Mouse (Mus musculus) gastrocnemius, adult 2 months (tissue): ENCODE data around the gene Rflna. TPM values are rescaled to one million over a fixed set of nuclear protein-coding genes. Genes with fewer than 3 reads are reported as not detected.

Experiments
- DNase-seq: peaks from one replicate; pipeline ENCODE4 v3.0.0; 2022
- H3K27ac ChIP-seq: fragments of 200-600 bp; 2 replicates; pipeline ENCODE4 v1.8.1; 2022; ENCODE audit warnings: mild to moderate bottlenecking
- H3K4me3 ChIP-seq: fragments of 200-600 bp; 2 replicates; pipeline ENCODE4 v1.8.1; 2022; ENCODE audit warnings: mild to moderate bottlenecking, moderate library complexity
- CTCF ChIP-seq: fragments of 200-600 bp; IDR thresholded peaks from 2 replicates; pipeline ENCODE4 v1.8.1; 2022; ENCODE audit warnings: antibody characterized with exemption, mild to moderate bottlenecking, moderate library complexity
- intact Hi-C: fragments of 180-260 bp; cut with DNase I; formaldehyde crosslinking; loops from one replicate; pipeline ENCODE4 v1.15.1; 2025
- total RNA-seq, 2 experiments: library from RNA; stranded (reverse); gene quantifications; 2 replicates each; pipeline ENCODE4 v1.2.3; 2021

Rflna gene
- total RNA-seq, 2 experiments from 2014 or later = not detected

DNA sequence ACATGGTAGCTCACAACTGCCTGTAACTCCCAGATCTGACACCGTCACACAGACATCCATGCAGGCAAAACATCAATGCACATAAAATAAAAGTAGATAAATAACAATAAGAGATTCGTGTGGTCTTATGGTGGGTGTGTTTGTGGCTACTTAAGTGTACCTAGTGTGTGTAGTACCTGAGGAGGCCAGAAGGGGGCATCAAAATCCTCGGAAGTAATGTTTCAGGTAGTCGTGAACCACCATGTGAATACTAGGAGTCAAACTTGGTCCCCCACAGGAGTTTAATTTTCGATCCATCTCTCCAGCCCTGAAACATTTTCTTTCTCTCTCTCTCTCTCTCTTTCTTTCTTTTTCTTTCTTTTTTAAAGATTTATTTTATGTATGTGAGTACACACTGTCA is 16.8 kb upstream of the Rflna start:
- TF ChIP-seq CTCF = peak; percentile 23; the same call in 1 of the 2 replicates
- Histone ChIP-seq H3K4me3 (no peak overlapping the region), H3K27ac (no peak overlapping the region)
- intact Hi-C loops = no loop called here
- no peak for DNase-seq

DNA sequence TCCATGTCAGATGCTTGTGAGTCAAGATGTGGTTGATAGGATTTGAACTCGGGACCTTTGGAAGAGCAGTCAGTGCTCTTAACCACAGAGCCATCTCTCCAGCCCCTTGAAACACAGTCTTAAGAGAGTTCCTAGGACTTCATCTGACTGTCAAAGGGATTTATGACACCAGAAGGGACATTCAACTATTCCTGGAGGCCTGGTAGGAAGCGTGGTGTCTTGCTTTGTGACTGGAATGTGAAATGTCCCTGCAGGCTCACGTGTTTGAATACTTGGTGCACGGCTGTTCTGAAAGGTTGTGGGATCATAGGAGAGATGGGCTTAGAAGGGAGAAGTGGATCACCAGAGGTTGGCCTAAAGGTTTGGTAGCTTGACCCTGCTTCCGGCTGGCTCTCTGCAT is 16.4 kb upstream of the Rflna start:
- intact Hi-C loops = no loop called here

DNA sequence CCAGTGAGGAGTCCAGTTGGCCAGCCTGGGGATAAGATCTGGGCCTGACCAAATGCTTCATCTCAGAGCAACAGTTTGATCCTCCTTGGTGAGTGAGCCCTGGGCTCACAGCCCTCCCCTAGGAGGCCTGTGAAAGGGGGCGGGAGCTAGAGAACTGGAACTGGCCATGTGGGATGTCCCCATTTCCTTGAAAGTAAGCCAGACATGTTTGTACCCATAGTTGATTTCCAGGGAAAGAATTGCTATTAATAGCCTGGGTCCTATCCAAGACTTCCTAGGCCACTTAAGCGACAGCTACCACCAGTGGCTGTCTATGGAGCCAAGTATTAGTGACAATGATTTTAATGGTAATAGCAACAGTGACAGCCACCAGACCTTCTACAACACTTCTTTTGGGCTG is 13.3 kb upstream of the Rflna start:
- TF ChIP-seq CTCF = no peak
- DNase-seq = no peak
- H3K27ac ChIP-seq = no peak overlapping the region
- no peak overlapping the region for H3K4me3 ChIP-seq
- intact Hi-C loops = no loop called here

More for the DNA sequence above, 16.4 kb upstream of the Rflna start:
- H3K4me3 ChIP-seq = no peak overlapping the region
- no peak overlapping the region for H3K27ac ChIP-seq
- no peak for DNase-seq
- no peak for TF ChIP-seq CTCF

DNA sequence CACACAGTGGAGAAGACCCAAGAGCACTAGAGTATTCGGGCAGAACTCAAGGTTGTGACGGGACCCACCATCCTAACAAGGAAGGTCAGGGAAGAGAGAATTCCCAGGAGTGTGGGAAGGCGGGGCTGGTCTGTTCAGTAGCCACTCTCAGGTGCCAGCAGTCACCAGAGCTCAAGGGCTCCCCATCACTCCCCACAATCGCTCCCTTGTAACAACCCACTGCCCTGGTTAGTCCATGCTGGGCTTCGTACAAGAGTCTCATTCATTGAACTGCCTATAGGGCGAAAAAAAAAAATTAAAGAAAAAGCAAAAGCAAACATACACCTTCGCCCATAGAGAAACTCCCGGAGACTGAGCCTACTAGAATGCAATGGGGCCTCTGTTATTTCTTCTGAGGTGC is 10.7 kb upstream of the Rflna start:
- no peak for DNase-seq
- Histone ChIP-seq H3K27ac (peak overlapping the region; percentile 58), H3K4me3 (no peak overlapping the region)
- intact Hi-C loops = no loop called here
- TF ChIP-seq CTCF = no peak

DNA sequence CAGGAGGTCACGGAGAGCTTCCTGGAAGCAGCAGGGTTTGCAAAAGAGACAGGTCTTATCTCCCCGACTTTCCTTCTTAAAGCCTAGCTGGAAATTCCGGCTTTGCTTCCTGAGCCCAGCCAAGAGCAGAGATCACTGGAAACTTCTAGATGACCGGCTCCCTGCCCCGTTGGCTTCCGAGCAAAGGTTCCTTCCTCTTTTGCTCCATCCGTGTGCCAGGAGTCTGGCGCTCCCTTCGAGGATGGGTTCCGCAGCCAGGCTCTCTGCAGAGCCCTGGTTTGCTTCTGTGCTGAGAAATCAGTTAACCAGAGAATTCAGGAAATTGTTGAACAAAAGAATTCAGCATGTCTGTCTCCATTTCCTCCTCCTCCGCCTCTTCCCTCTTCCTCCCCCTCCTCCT is 10.1 kb upstream of the Rflna start:
- DNase-seq = peak; percentile 63
- TF ChIP-seq CTCF = no peak
- intact Hi-C loops = no loop called here
- peak overlapping the region; percentile 58 for H3K27ac ChIP-seq
- H3K4me3 ChIP-seq = no peak overlapping the region

DNA sequence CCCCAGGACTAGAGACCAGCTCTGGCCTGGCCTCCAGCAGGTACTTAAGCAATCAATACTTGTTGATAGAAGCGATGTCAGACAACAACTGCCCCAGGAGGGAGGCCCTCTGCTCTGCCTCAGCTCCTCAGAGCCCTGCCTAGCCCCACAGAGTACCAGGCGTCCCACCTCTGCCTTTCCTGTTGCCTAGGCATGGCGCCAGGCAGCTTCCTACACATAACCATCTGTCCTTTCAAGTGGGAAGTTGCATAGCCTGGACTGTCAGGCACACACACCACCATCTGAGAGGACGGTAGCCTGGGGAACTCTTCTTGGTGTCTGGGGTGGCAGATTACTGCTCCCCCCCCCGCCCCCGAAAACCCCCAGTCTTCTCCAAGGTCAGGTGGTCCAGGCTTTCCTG is 6.2 kb upstream of the Rflna start:
- H3K4me3 ChIP-seq = no peak overlapping the region
- no peak for DNase-seq
- no peak overlapping the region; the same call in 1 of the 2 replicates for H3K27ac ChIP-seq
- intact Hi-C loops = no loop called here
- no peak for TF ChIP-seq CTCF

DNA sequence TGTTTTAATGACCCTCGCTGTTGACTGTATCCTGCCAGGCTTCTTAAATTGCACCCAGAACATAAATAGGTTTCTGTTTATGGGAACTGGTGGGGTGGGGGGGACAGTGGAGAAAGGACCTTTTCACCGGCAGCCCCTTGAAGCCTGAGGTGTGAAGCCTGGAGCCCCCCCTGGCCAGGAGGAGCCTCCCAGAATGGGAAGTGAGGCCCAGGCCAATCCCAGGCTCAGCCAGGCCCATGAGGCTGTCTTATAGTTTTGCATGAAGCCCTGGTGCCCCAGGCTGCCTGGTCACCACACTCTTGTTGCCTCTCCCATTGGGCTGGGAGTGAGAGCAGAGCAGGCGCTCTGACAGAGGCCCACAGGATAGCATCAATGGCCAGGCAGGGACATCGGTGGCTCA is 5.1 kb upstream of the Rflna start:
- H3K27ac ChIP-seq = peak overlapping the region; percentile 65
- no peak overlapping the region for H3K4me3 ChIP-seq
- TF ChIP-seq CTCF = no peak
- DNase-seq = peak; percentile 56
- intact Hi-C loops = no loop called here

DNA sequence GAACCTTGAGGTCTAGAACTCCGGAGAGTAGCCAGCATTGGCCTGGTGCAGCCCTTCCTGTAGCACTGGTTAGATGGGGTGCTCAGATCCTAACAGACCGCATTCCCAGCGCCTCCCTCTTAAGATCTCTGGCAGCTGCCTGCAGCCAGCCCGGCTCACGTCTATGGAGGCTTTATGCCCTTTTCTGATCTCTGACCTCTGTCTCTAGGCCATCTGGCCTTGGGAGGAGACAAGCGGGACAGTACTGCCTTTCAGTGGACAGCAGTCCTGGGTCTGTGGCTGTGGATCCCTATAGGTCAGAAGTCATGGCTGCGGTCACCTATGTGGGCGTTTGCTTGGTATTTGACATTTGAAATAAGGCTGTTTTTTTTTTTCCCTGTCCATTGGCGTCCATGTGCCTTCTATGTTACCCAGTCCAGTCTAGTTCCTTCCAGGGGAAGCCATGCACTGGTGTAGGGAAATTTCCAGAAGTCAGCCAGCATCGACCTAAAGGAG is 2.2 kb upstream of the Rflna start:
- no peak for DNase-seq
- no peak for TF ChIP-seq CTCF
- H3K4me3 ChIP-seq = no peak overlapping the region
- intact Hi-C loops = no loop called here
- H3K27ac ChIP-seq = no peak overlapping the region

DNA sequence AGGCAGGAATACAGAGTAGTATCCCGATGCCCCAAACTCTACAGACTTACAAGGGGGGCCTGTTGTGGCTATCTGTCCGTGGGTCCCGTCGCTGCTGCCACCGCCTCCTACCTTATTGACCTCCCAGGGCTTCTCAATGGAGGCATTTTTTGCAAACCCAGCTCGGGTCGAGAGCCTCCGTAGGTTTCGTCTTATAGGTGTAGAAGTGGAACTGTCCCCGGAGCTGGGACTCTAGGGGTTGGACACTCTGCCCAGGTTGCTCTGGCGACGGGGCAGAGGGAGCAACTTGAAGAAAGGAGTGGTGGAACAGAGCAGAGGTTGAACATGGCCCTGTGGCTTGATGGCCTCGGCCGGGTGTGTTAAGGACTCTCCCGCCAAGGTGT is 843 bp downstream of the Rflna start:
- no peak for DNase-seq
- H3K27ac ChIP-seq = no peak overlapping the region
- peak overlapping the region; percentile 58 for H3K4me3 ChIP-seq
- intact Hi-C loops = no loop called here
- TF ChIP-seq CTCF = no peak

DNA sequence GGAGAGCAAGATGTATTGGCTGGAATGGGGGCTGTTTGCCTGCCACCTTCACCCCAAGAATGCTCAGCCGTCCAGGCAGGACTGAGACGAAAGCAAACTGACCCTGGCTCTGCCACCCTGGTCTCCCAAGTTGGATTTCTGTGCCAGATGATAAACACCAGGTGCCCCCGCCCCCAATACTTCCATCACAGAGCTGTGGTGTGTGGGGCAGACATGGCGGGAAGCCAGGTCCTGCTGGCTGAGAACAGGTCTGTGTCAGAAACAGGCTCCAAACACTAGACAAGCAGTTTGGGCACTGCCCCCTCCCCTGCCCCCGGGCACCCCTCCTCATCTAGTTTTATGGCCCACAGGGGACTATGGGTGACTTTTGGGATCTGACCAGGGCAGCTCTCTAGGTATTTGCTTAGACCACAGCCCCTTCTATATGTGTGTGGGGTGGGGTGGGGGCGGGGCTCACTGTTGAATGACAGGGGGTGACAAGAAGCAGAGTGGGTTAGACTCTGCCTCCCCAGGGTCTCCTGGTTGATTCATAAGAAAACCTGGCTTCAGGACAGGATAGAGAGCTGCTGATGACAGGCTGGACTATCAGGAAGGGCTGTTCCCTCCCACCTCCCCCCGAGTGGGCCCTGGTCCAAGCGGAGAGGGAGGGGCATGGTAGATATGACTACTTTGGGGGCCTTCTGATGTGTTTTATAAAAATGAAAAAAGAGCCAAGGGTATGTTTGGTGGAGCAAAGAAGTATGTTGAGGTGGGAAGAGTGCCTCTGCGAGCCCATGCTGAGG is 3.0 kb downstream of the Rflna start:
- no peak for DNase-seq
- no peak overlapping the region for H3K27ac ChIP-seq
- no peak for TF ChIP-seq CTCF
- no peak overlapping the region for H3K4me3 ChIP-seq
- intact Hi-C loops = no loop called here

DNA sequence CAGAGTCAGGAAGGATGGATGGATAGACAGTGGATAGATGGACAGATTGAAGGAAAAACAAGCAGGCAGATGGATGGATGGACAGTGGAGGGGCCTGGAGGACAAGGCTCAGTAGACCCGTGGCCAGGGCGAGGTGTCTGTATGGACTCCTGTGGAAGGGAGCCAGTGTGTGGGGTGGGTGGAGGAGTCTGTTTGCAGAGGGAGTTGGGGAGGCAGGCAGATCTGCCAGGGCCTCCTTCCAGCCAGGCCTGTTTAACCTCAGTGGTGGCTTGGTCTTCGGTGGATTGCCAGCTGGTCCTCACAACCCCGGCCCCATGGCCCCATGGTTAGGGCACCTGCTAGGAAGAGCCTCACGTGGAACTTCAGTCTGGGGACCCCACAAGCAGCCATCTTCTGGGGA is 3.9 kb downstream of the Rflna start:
- Histone ChIP-seq H3K27ac (no peak overlapping the region), H3K4me3 (no peak overlapping the region)
- no peak for TF ChIP-seq CTCF
- intact Hi-C loops = no loop called here
- DNase-seq = no peak

DNA sequence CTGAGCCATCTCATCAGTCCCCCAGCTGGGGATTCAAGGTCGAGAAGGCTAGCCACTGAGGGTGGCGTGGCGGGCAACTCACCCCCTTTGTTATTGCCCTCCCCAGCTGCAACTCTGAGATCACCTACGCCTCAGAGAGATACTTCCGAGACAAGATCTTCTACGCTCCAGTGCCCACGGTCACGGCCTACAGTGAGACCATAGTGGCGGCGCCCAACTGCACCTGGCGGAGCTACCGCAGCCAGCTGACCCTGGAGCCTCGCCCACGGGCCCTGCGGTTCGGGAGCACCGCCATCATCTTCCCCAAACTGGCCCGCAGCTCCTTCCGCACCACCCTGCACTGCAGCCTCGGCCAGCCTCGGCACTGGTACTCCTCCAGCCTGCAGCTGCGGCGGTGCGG is 8.1 kb downstream of the Rflna start:
- TF ChIP-seq CTCF = no peak
- no peak for DNase-seq
- intact Hi-C loops = no loop called here
- H3K27ac ChIP-seq = no peak overlapping the region
- H3K4me3 ChIP-seq = no peak overlapping the region

DNA sequence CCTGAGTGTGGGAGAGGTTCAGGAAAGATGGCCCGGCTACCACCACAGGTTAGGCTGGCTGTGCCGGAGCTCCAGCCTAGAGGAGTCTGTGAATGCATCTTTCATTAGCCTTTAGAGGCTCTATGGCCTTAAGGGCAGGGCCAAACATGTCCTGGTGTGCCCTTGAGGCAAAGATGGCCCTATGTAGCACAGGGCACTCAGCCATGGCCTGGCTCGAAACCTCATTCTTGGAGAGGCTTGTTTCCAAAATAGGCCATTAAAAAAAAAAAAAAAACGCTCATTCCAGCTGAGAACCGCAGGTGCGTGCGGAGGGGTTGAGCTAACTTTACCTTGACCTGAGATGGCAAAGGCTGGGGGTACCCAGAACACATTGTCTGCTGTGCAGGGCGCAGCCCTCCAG is 8.6 kb downstream of the Rflna start:
- no peak overlapping the region for H3K4me3 ChIP-seq
- DNase-seq = no peak
- H3K27ac ChIP-seq = no peak overlapping the region
- TF ChIP-seq CTCF = no peak
- intact Hi-C loops = no loop called here

DNA sequence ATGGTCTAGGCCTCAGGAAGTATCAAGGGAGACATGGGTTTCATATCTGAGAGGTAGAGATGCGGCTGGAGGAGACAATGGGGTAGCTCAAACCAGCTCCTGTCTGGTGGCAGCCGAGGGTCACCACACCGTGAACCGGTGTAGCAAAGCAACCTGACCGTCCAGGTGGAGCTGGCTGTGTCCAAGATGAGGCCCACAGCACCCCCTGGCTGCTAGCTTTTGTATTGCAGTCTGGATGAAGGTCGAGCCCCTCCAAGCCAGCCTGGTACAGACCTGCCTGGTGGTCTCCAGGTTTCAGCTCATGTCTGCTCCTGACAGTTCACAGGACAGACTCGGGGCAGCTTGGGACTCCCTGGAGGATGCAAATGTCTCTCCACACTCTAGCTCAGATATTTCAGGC is 11.5 kb downstream of the Rflna start:
- peak; percentile 89 for TF ChIP-seq CTCF
- intact Hi-C loops = loop anchor here (1.0 to 2.0 kb wide), 2 partner anchors 70 to 106 kb away; no protein-coding TSS in a partner anchor
- peak; percentile 79 for DNase-seq
- H3K27ac ChIP-seq = 0 out of 2 replicates have a peak overlapping the region, but pooled peaks have one; percentile 21
- H3K4me3 ChIP-seq = no peak overlapping the region
